Mouse (Mus musculus) thymus, postnatal 10 days (tissue): ENCODE results near the gene Mucl2.
"Not testable (repeated sequence)": the region's sequence is repeated elsewhere in the genome, so short reads cannot be mapped to it uniquely, and the experiment has no call there.

Source experiments
- DNase-seq, 2 experiments: peaks; one replicate each; pipeline ENCODE4 v3.0.0; 2021; ENCODE audit warnings: low spot score in 2 of 2

Gene Mucl2

DNA sequence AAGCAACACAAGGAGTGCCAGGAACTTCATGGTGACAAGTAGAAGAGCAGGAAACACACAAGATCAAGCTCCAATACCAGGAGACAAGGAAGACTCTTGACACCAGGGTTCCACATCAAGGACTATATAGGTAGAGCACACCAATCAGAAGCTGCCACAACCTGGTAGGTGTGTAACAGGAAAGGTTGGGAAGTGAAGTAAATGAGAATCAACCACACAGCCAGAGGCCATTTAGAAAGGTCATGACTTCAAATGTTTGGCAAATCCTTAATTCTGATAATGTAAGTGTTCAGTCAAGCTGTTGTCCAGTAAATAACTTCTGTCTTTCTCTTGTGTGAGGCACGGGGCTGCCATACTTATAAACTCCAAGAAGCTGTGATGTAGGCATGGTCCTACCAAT is at the start of gene Mucl2:
Gene Mucl2, minus strand, starts transcription at position 101 of the 400 bp plus-strand sequence.
- no peak for DNase-seq

DNA sequence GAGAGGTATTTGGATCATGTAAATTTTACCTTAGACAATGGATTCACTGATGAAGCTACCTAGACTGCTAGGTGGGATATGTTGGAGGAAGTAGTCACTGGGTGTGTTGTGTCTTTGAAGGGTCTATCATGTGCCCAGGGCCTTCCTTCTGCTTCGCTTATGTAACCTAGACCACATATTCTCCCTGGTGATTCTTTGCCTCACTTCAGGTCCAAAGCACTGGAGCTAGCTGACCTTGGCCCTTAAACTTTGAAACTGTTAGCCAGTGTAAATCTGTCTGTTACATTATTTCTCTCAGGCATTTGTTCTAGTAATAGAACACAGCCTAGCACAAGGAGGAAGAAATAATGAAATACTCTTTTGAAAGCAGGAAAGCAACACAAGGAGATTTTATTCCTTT is 13.9 kb upstream of the Mucl2 start:
- DNase-seq, result not testable (repeated sequence)
